Mouse (Mus musculus): ENCODE measurements around the gene Bace1.

Gene Bace1

DNA sequence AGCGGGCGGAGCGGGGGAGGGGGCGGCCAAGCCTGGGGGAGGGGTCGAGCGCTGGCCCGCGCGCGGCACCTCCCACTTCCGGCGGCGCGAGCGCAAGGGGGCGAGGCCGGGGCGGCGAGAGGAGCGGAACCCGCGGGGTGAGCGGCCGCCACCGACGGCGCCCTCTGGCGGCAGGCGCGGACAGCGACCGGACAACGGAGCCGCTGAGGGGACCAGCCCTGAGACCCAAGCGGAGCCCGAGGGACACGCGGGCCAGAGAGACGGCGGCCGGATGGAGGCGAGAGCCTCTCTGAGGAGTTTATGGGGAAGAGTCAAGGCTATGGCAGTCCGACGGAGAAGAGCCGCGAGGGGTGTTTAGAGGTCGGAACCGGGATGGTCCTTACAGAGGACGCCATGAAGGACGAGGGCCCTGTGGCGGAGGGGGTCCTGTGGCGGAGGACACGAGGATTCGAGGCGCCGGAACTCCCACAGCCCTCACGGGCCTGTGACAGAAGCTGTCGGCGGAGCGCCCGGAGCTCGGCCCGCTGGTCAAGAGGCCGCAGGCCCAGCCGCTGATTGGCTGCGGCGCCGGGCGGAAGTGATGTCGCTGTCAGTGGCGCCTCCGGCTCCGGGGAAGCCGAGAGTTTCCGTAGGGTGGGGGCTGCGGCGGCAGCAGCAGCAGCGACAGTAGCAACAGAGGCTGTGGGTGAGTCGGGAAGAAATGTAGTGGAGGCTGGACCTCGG lies 68.1 kb downstream of the Bace1 start, which contains the start of the genes Pcsk7 and Rnf214:
Gene Pcsk7 (plus strand): TSS at position 143 of the 723 bp plus-strand sequence.
Gene Rnf214 (minus strand): TSS at position 557 of the 723 bp plus-strand sequence.
- peak; percentile 83 to 84 for DNase-seq

DNA sequence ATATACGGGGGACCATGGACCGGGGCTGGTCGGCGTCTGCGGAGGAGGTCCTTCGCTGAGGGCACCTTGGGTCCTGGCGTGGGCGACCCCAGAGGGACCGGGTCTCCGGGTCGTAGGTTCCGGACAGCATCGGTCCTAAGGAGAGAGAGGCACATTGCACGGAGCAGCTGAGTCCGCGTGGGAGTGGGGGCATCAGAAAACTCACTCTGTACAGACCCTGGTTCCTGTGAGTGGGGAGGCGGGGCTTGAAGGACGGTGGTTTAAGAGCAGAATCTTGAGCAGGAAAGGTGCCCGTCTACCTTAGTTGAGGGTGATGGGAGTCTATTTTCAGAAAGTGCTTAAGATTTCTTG lies 68.7 kb downstream of the Bace1 start:
- DNase-seq, result no peak

DNA sequence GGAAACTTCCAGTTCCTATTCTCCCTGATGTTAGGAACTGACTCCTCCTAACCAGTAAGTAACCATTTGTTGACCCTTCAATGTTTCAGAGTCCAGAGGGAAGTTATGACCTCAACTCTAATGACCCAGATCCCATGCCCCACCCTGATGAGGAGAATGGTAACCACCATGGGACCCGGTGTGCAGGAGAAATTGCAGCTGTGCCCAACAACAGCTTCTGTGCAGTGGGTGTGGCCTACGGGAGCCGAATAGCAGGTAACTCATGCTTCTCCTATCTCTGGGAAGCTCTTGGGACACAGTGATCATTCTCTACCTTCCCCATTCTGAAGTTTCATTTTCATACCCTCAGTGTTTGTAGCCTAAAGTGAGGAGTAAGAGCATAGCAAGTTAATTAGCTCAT lies 72.6 kb downstream of the Bace1 start:
- DNase-seq, result no peak

DNA sequence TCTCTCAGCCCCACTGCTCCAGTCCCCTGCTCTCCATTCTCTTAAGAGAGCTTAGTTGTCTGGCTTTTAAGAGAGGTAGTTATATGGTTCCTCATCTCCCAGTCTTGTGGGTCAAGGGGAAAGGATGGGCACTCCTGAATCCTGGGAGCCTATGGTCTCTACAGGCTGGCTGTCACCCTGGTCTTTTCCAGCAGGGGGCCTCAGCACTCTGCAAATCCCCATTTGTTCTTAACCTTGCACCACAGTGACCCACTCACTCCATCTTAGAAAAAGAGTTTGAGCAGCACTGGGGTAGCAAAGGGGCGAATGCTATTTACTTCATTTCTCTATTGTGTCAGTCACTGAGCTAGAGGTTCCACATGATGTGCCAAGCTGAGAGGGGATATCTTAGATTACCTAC lies 73.3 kb downstream of the Bace1 start:
- no peak for DNase-seq
